Mouse (Mus musculus): ENCODE measurements around the gene Kir3dl2. TPM values are rescaled to one million over a fixed set of nuclear protein-coding genes. Genes with fewer than 3 reads are reported as not detected.
"Not testable (repeated sequence)": the region's sequence is repeated elsewhere in the genome, so short reads cannot be mapped to it uniquely, and the experiment has no call there.

The Kir3dl2 gene
- not detected in 2 replicates for polyA plus RNA-seq (2015; fragmentation: Nextera tagmentation; extraction: Ambion mirVana)

DNA sequence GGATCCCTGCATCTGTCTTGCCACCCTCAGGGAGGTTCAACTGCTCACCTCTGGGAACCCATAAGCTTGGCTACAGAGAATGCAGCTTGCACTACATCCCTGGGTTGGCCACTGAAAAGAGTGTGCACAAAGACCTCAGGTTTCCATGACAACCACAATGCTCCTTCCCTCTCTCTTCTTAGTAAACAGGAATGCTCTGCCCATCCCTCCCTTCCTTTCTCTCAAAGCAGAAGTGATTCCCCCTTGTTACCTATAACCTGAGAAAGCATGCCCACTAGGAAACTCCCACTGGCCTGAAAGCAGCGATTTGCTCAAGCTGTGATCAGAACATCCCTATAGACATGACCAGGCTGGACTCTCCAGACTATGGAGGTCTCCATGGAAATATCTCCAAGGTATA is at the start of gene Kir3dl2:
Gene Kir3dl2 (minus strand): TSS at position 101 of the 400 bp plus-strand sequence.
- H3K9me3 ChIP-seq (replicated peaks; ENCODE audit: control insufficient read depth, low read length); ATAC-seq (ENCODE audit: insufficient read depth, low FRiP score); H3K36me3 ChIP-seq (ENCODE audit: control insufficient read depth, insufficient read depth, low read length); H3K27me3 ChIP-seq (ENCODE audit: control insufficient read depth, insufficient read depth, low read length); H3K4me1 ChIP-seq (ENCODE audit: control insufficient read depth, insufficient read depth, low read length); H3K27ac ChIP-seq (ENCODE audit: low read length); H3K4me2 ChIP-seq (ENCODE audit: low read depth, low read length); H3K4me3 ChIP-seq (replicated peaks; ENCODE audit: low read length); H3K9ac ChIP-seq (ENCODE audit: low read length): not testable (repeated sequence)
- 83% methylated on average over 1 of the region's 1 CpGs for WGBS

DNA sequence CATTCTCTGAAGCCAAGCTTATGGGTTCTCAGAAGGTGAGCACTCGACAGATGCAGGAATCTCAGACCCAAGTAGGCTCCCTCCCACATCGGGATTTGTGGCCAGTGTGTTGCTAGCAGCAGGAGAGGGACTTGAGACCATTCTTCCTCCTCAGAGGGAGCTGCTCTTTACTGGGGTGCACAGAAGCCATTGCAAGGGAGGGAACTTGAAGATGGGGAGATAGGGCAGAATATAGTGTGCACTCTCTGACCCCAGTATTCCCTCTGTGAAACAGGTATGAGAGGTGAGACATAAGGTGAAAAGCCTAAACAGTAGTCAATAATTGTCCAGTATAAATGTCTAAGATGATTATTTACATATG is 47.0 kb upstream of the Kir3dl2 start:
- WGBS: 36% methylated on average over 2 of the region's 2 CpGs
- Histone ChIP-seq H3K4me3 (replicated peaks; ENCODE audit: low read length) (no peak overlapping the region), H3K4me2 (ENCODE audit: low read depth, low read length) (no peak overlapping the region), H3K4me1 (ENCODE audit: control insufficient read depth, insufficient read depth, low read length) (no peaks in the 10 kb centered on the region), H3K36me3 (ENCODE audit: control insufficient read depth, insufficient read depth, low read length) (no peaks in the 10 kb centered on the region), H3K9ac (ENCODE audit: low read length) (no peak overlapping the region), H3K27me3 (ENCODE audit: control insufficient read depth, insufficient read depth, low read length) (no peaks in the 10 kb centered on the region), H3K27ac (ENCODE audit: low read length) (no peak overlapping the region), H3K9me3 (replicated peaks; ENCODE audit: control insufficient read depth, low read length) (no peaks in the 10 kb centered on the region)
- ATAC-seq (ENCODE audit: insufficient read depth, low FRiP score): no peak

DNA sequence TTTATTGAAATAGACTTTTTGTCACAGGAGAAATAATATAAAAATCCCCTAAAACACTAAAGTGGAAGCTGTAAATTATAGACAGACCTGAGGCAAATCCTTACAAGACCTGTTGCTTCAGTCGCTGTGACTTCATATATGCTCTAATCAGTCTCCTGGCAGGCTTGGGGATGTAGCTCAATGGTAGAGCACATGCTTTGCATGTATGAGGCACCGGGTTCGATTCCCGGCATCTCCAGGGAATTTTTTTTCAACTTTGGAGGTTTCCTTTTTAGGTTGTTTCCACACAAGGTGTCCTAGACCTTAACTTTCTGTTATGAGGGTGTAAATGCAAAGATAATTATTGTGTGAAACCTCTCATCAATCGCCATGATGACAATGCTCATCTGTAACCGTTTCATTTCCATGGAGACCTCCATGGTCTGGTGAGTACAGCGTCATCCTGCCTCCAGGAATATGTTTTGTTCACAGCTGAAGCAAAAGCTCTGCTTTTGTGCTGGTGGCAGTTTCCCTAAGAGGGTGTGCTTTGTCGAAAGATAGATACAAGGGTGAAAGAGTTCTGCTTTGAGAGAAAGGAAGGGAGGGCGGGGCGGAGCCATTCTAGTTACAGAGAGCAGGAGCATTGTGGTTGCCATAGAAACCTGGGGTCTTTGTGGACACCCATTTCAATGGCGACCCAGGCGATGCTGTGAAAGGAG is 46.5 kb upstream of the Kir3dl2 start, which contains the start of gene Tceal3:
Gene Tceal3 (plus strand): TSS at position 644 of the 698 bp plus-strand sequence.
- Histone ChIP-seq H3K36me3 (ENCODE audit: control insufficient read depth, insufficient read depth, low read length) (no peaks in the 10 kb centered on the region), H3K4me3 (replicated peaks; ENCODE audit: low read length) (no peak within 1 kb of the TSS), H3K4me2 (ENCODE audit: low read depth, low read length) (no peak within 1 kb of the TSS), H3K27ac (ENCODE audit: low read length) (no peak within 1 kb of the TSS), H3K27me3 (ENCODE audit: control insufficient read depth, insufficient read depth, low read length) (no peaks in the 10 kb centered on the region), H3K4me1 (ENCODE audit: control insufficient read depth, insufficient read depth, low read length) (no peaks in the 10 kb centered on the region), H3K9me3 (replicated peaks; ENCODE audit: control insufficient read depth, low read length) (no peaks in the 10 kb centered on the region), H3K9ac (ENCODE audit: low read length) (no peak within 1 kb of the TSS)
- WGBS: 52% methylated on average over 12 of the region's 12 CpGs
- ATAC-seq (ENCODE audit: insufficient read depth, low FRiP score): no peak

DNA sequence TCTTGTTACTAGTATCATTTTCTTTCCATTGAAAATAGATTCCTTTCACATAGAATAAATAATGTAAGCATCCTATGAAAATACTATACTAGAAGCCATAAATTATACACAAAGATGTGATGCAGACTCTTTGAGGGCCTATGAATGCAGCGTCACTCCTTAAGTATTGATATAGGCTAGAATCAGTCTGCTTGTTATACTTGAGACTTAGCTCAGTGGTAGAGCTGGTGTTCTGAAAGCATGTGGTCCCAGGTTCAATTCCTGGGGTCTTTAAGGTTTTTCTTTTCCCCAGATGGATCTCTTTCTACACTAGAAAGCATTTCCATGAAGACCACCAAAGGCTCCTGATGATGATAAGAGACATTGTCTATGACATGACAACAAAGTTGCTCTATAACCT is 40.8 kb upstream of the Kir3dl2 start:
- H3K36me3 ChIP-seq (ENCODE audit: control insufficient read depth, insufficient read depth, low read length): no peaks in the 10 kb centered on the region
- no peaks in the 10 kb centered on the region for H3K4me1 ChIP-seq (ENCODE audit: control insufficient read depth, insufficient read depth, low read length)
- no peak overlapping the region for H3K4me2 ChIP-seq (ENCODE audit: low read depth, low read length)
- no peaks in the 10 kb centered on the region for H3K9me3 ChIP-seq (replicated peaks; ENCODE audit: control insufficient read depth, low read length)
- ATAC-seq (ENCODE audit: insufficient read depth, low FRiP score): no peak
- no peak overlapping the region for H3K27ac ChIP-seq (ENCODE audit: low read length)
- H3K27me3 ChIP-seq (ENCODE audit: control insufficient read depth, insufficient read depth, low read length): no peaks in the 10 kb centered on the region
- no peak overlapping the region for H3K4me3 ChIP-seq (replicated peaks; ENCODE audit: low read length)
- H3K9ac ChIP-seq (ENCODE audit: low read length): no peak overlapping the region
- WGBS: 89% methylated on average over 1 of the region's 1 CpGs

DNA sequence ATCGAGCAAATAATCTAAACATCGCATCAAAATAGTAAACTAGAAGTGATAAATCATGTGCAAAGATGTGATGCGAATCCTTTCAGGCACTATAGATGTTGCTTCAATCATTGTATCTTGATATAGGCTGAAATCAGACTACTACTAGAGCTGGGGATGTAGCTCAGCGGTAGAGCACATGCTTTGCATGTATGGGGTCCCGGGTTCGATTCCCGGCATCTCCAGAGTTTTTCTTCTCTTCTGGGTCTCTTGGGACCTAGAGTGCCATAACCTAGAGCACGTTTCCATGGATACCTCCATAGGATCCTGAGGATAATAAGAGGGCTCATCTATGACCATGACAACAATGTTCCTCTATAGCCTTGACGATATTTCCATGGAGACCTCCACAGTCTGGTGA is 25.2 kb upstream of the Kir3dl2 start:
- not testable (repeated sequence) for H3K9ac ChIP-seq (ENCODE audit: low read length); H3K4me2 ChIP-seq (ENCODE audit: low read depth, low read length); H3K36me3 ChIP-seq (ENCODE audit: control insufficient read depth, insufficient read depth, low read length); H3K27ac ChIP-seq (ENCODE audit: low read length); H3K9me3 ChIP-seq (replicated peaks; ENCODE audit: control insufficient read depth, low read length); H3K4me1 ChIP-seq (ENCODE audit: control insufficient read depth, insufficient read depth, low read length); H3K27me3 ChIP-seq (ENCODE audit: control insufficient read depth, insufficient read depth, low read length); ATAC-seq (ENCODE audit: insufficient read depth, low FRiP score); H3K4me3 ChIP-seq (replicated peaks; ENCODE audit: low read length)
- WGBS: 86% methylated on average over 9 of the region's 9 CpGs

DNA sequence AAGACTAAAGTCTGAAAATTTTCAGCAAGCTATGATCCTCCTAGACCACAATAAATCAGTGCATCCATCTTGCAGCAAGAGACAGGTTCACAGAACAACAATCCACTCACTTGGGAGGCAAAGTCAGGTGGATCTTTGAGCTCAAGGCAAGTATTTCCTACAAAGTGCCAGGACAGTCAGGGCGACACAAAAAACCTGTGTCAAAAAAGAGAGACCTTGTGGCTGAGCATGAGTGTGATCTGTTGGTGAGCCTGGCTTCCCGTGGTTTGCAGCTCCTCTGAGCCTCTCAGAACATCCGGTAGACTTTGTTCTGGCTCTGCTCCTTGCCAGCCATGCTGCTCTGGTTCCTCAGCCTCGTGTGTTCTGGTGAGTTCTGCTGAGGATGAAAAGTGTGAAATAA is 26.2 kb downstream of the Kir3dl2 start, which contains the start of gene Kir3dl1:
Gene Kir3dl1 (plus strand): TSS at position 301 of the 400 bp plus-strand sequence.
- H3K4me2 ChIP-seq (ENCODE audit: low read depth, low read length); H3K4me1 ChIP-seq (ENCODE audit: control insufficient read depth, insufficient read depth, low read length); ATAC-seq (ENCODE audit: insufficient read depth, low FRiP score); H3K27me3 ChIP-seq (ENCODE audit: control insufficient read depth, insufficient read depth, low read length); H3K4me3 ChIP-seq (replicated peaks; ENCODE audit: low read length); H3K36me3 ChIP-seq (ENCODE audit: control insufficient read depth, insufficient read depth, low read length); H3K9me3 ChIP-seq (replicated peaks; ENCODE audit: control insufficient read depth, low read length); H3K9ac ChIP-seq (ENCODE audit: low read length); H3K27ac ChIP-seq (ENCODE audit: low read length): not testable (repeated sequence)
- 66% methylated on average over 4 of the region's 4 CpGs for WGBS

Other genes starting within 250 kb of the Kir3dl2 start
- not detected in 2 replicates for gene Kir3dl1, start 26.1 kb downstream of the Kir3dl2 start, polyA plus RNA-seq (2015; fragmentation: Nextera tagmentation; extraction: Ambion mirVana)
- gene Tceal3, start 46.8 kb upstream of the Kir3dl2 start, polyA plus RNA-seq (2015; fragmentation: Nextera tagmentation; extraction: Ambion mirVana): 8.3 and 12.2 TPM in 2 replicates
- gene Tceal1, start 163.9 kb upstream of the Kir3dl2 start, polyA plus RNA-seq (2015; fragmentation: Nextera tagmentation; extraction: Ambion mirVana): 9.1 and 10.4 TPM in 2 replicates
- 496 and 508 TPM in 2 replicates for gene Morf4l2, start 199.6 kb upstream of the Kir3dl2 start, polyA plus RNA-seq (2015; fragmentation: Nextera tagmentation; extraction: Ambion mirVana)
- not detected in 2 replicates for gene Glra4, start 236.1 kb upstream of the Kir3dl2 start, polyA plus RNA-seq (2015; fragmentation: Nextera tagmentation; extraction: Ambion mirVana)